Mouse (Mus musculus) ES-Bruce4 (cell line): ENCODE results near the gene Tbc1d8.

Source experiments
- CTCF ChIP-seq: IDR thresholded peaks from one replicate; pipeline ENCODE4 v1.8.1; 2011; ENCODE audit warnings: low read depth, low read length
- EP300 ChIP-seq: IDR thresholded peaks from 2 replicates; pipeline ENCODE4 v1.6.1; 2011; ENCODE audit warnings: low read depth, low read length; ENCODE audit not compliant: insufficient read depth
- POLR2A ChIP-seq: IDR thresholded peaks from one replicate; pipeline ENCODE4 v1.8.1; 2011; ENCODE audit warnings: low read length; ENCODE audit not compliant: insufficient read depth

GRCm38 (mm10) chr1:39449251-39449790 lies 29.2 kb downstream of the Tbc1d8 start:
- TF ChIP-seq POLR2A (no peak), CTCF (no peak), EP300 (no peak)
